Mouse (Mus musculus): Measurements from ENCODE around the gene Shank2.

The Shank2 gene

GRCm38 (mm10) chr7:144030796-144031195 lies 29.1 kb downstream of the Shank2 start:
- DNase-seq (ENCODE audit: low read depth, low spot score): no peak

- DNase-seq (ENCODE audit: low read depth, low spot score): no peak
Measured at GRCm38 (mm10) chr7:144031611-144032010, 29.9 kb downstream of the Shank2 start.

- DNase-seq (ENCODE audit: low read depth, low spot score): no peak
Measured at GRCm38 (mm10) chr7:144037541-144037940, 35.8 kb downstream of the Shank2 start.

GRCm38 (mm10) chr7:144037966-144038669 lies 36.4 kb downstream of the Shank2 start:
- peak; percentile 25 for DNase-seq (ENCODE audit: low read depth, low spot score)

- no peak for DNase-seq (ENCODE audit: low read depth, low spot score)
Measured at GRCm38 (mm10) chr7:144038741-144039140, 37.0 kb downstream of the Shank2 start.

GRCm38 (mm10) chr7:144040328-144040727 lies 38.6 kb downstream of the Shank2 start:
- no peak for DNase-seq (ENCODE audit: low read depth, low spot score)

- DNase-seq (ENCODE audit: low read depth, low spot score): no peak
Measured at GRCm38 (mm10) chr7:144052076-144052475, 50.3 kb downstream of the Shank2 start.

- no peak for DNase-seq (ENCODE audit: low read depth, low spot score)
Measured at GRCm38 (mm10) chr7:144055188-144055587, 53.5 kb downstream of the Shank2 start.

GRCm38 (mm10) chr7:144055702-144056531 lies 54.2 kb downstream of the Shank2 start:
- DNase-seq (ENCODE audit: low read depth, low spot score): no peak

GRCm38 (mm10) chr7:144070162-144070949 lies 68.6 kb downstream of the Shank2 start:
- no peak for DNase-seq (ENCODE audit: low read depth, low spot score)

- no peak for DNase-seq (ENCODE audit: low read depth, low spot score)
Measured at GRCm38 (mm10) chr7:144072219-144072618, 70.5 kb downstream of the Shank2 start.

- no peak for DNase-seq (ENCODE audit: low read depth, low spot score)
Measured at GRCm38 (mm10) chr7:144072856-144073255, 71.1 kb downstream of the Shank2 start.

- peak; percentile 40 for DNase-seq (ENCODE audit: low read depth, low spot score)
Measured at GRCm38 (mm10) chr7:144074718-144075117, 73.0 kb downstream of the Shank2 start.

GRCm38 (mm10) chr7:144078661-144079060 lies 76.9 kb downstream of the Shank2 start:
- DNase-seq (ENCODE audit: low read depth, low spot score): no peak

- no peak for DNase-seq (ENCODE audit: low read depth, low spot score)
Measured at GRCm38 (mm10) chr7:144079861-144080260, 78.1 kb downstream of the Shank2 start.

- no peak for DNase-seq (ENCODE audit: low read depth, low spot score)
Measured at GRCm38 (mm10) chr7:144081448-144081847, 79.7 kb downstream of the Shank2 start.

GRCm38 (mm10) chr7:144081963-144082362 lies 80.2 kb downstream of the Shank2 start:
- DNase-seq (ENCODE audit: low read depth, low spot score): no peak

GRCm38 (mm10) chr7:144087277-144087676 lies 85.5 kb downstream of the Shank2 start:
- no peak for DNase-seq (ENCODE audit: low read depth, low spot score)

GRCm38 (mm10) chr7:144094132-144094531 lies 92.4 kb downstream of the Shank2 start:
- no peak for DNase-seq (ENCODE audit: low read depth, low spot score)

GRCm38 (mm10) chr7:144097314-144097713 lies 95.6 kb downstream of the Shank2 start:
- peak; percentile 47 for DNase-seq (ENCODE audit: low read depth, low spot score)

- DNase-seq (ENCODE audit: low read depth, low spot score): no peak
Measured at GRCm38 (mm10) chr7:144102222-144102980, 100.7 kb downstream of the Shank2 start.

All from retina, adult 2 months (tissue).